Mouse (Mus musculus) lung, embryonic 14.5 days (tissue): Measurements from ENCODE around the gene Slc6a15. TPM values are rescaled to one million over a fixed set of nuclear protein-coding genes. Genes with fewer than 3 reads are reported as not detected.

Experiments
- ATAC-seq: fragments of 200-750 bp; cut with Nextera tagmentation; 2 replicates; pipeline ENCODE4 v1.8.0; 2017; ENCODE audit warnings: mild to moderate bottlenecking, moderate TSS enrichment, moderate library complexity; ENCODE audit not compliant: insufficient read depth
- DNase-seq: peaks from one replicate; pipeline ENCODE4 v3.0.0-alpha.2; 2015
- H3K27ac ChIP-seq: fragments of 300-500 bp; sonication (generic); 2 replicates; pipeline ENCODE4 v1.5.1; 2014; ENCODE audit warnings: low read depth, mild to moderate bottlenecking, moderate library complexity
- H3K27me3 ChIP-seq: fragments of 300-500 bp; sonication (generic); 2 replicates; pipeline ENCODE4 v1.6.1; 2014; ENCODE audit warnings: low read length, control low read depth; ENCODE audit not compliant: insufficient read depth
- H3K36me3 ChIP-seq: fragments of 300-500 bp; sonication (generic); 2 replicates; pipeline ENCODE4 v1.6.1; 2014; ENCODE audit warnings: control low read depth; ENCODE audit not compliant: insufficient read depth
- H3K4me1 ChIP-seq: fragments of 300-500 bp; sonication (generic); 2 replicates; pipeline ENCODE4 v1.6.1; 2014; ENCODE audit warnings: antibody characterized with exemption, control low read depth; ENCODE audit not compliant: insufficient read depth
- H3K4me2 ChIP-seq: fragments of 300-500 bp; sonication (generic); 2 replicates; pipeline ENCODE4 v1.6.1; 2014; ENCODE audit warnings: mild to moderate bottlenecking
- H3K4me3 ChIP-seq: fragments of 300-500 bp; sonication (generic); 2 replicates; pipeline ENCODE4 v1.5.1; 2014; ENCODE audit warnings: low read depth, low read length
- H3K9ac ChIP-seq: fragments of 300-500 bp; sonication (generic); 2 replicates; pipeline ENCODE4 v1.6.1; 2014
- H3K9me3 ChIP-seq: fragments of 300-500 bp; sonication (generic); 2 replicates; pipeline ENCODE4 v1.6.1; 2016; ENCODE audit warnings: low read depth, low read length, control low read depth
- CTCF ChIP-seq: IDR thresholded peaks from 2 replicates; pipeline ENCODE4 v1.5.1; 2016; ENCODE audit warnings: antibody characterized with exemption, low read depth
- WGBS: fragments of 180-500 bp; shearing (Covaris S2); extraction: QIAGEN DNeasy Blood & Tissue Kit; methylation state at CpG from one replicate; pipeline ENCODE4 v1.1.7; 2014; 5-methylcytosine and 5-hydroxymethylcytosine counted together
- polyA plus RNA-seq: library from polyadenylated mRNA; unstranded; fragments of >200 nt; fragmentation: Nextera tagmentation; extraction: Ambion mirVana; gene quantifications from 2 replicates; pipeline ENCODE4 v1.2.1, GENCODE M21; 2014

Gene Slc6a15
- polyA plus RNA-seq, 1 experiment from 2014 or later: 0.99 TPM

GRCm38 (mm10) chr10:103369081-103369420 lies 1.5 kb downstream of the Slc6a15 start:
- H3K4me2 ChIP-seq: peak overlapping the region; percentile 74
- peak overlapping the region; percentile 10 for H3K9ac ChIP-seq
- 0 out of 2 replicates have a peak, but pooled peaks cover 3% of the 10 kb centered on the region for H3K4me1 ChIP-seq
- DNase-seq (peak; percentile 87), ATAC-seq (peak; percentile 92)
- H3K36me3 ChIP-seq: no peaks in the 10 kb centered on the region
- no peaks in the 10 kb centered on the region for H3K9me3 ChIP-seq
- no peak overlapping the region for H3K27ac ChIP-seq
- peak overlapping the region; percentile 47 for H3K4me3 ChIP-seq
- H3K27me3 ChIP-seq: no peaks in the 10 kb centered on the region
- WGBS: under 1% methylated on average over 8 of the region's 8 CpGs
- no peak for TF ChIP-seq CTCF

GRCm38 (mm10) chr10:103402171-103402570 lies 34.6 kb downstream of the Slc6a15 start:
- WGBS: 18% methylated on average over 4 of the region's 4 CpGs
- no peak overlapping the region for H3K27ac ChIP-seq
- TF ChIP-seq CTCF: peak; percentile 72
- ATAC-seq (no peak), DNase-seq (peak; percentile 84)
- no peaks in the 10 kb centered on the region for H3K4me1 ChIP-seq
- no peaks in the 10 kb centered on the region for H3K36me3 ChIP-seq
- no peak overlapping the region for H3K4me3 ChIP-seq
- H3K9me3 ChIP-seq: no peaks in the 10 kb centered on the region
- no peaks in the 10 kb centered on the region for H3K27me3 ChIP-seq
- H3K4me2 ChIP-seq: no peak overlapping the region
- no peak overlapping the region for H3K9ac ChIP-seq

- WGBS: 47% methylated on average over 1 of the region's 1 CpGs
- H3K9ac ChIP-seq: no peak overlapping the region
- no peak overlapping the region for H3K4me3 ChIP-seq
- peak; percentile 23; the same call in 1 of the 2 replicates for TF ChIP-seq CTCF
- DNase-seq (peak; percentile 48), ATAC-seq (no peak)
- no peaks in the 10 kb centered on the region for H3K9me3 ChIP-seq
- no peaks in the 10 kb centered on the region for H3K27me3 ChIP-seq
- H3K4me1 ChIP-seq: no peaks in the 10 kb centered on the region
- H3K36me3 ChIP-seq: no peaks in the 10 kb centered on the region
- H3K27ac ChIP-seq: no peak overlapping the region
- no peak overlapping the region for H3K4me2 ChIP-seq
Measured at GRCm38 (mm10) chr10:103427717-103428116, 60.1 kb downstream of the Slc6a15 start.

- Histone ChIP-seq H3K4me2 (no peak overlapping the region), H3K4me1 (no peaks in the 10 kb centered on the region), H3K27ac (no peak overlapping the region), H3K36me3 (no peaks in the 10 kb centered on the region), H3K9me3 (no peaks in the 10 kb centered on the region), H3K9ac (no peak overlapping the region), H3K27me3 (no peaks in the 10 kb centered on the region), H3K4me3 (no peak overlapping the region)
- ATAC-seq (peak; percentile 21; the same call in 1 of the 2 replicates), DNase-seq (no peak)
- WGBS: 81% methylated on average over 2 of the region's 2 CpGs
- no peak for TF ChIP-seq CTCF
Measured at GRCm38 (mm10) chr10:103442588-103442987, 75.0 kb downstream of the Slc6a15 start.

- TF ChIP-seq CTCF: peak; percentile 76
- Histone ChIP-seq H3K9ac (no peak overlapping the region), H3K27ac (no peak overlapping the region), H3K4me2 (no peak overlapping the region), H3K9me3 (no peaks in the 10 kb centered on the region), H3K4me3 (no peak overlapping the region), H3K27me3 (no peaks in the 10 kb centered on the region), H3K4me1 (no peaks in the 10 kb centered on the region), H3K36me3 (no peaks in the 10 kb centered on the region)
- WGBS: 34% methylated on average over 3 of the region's 3 CpGs
- peak; percentile 80 for ATAC-seq
- DNase-seq: peak; percentile 93
Measured at GRCm38 (mm10) chr10:103443070-103443469, 75.5 kb downstream of the Slc6a15 start.

GRCm38 (mm10) chr10:103448340-103448739 lies 80.8 kb downstream of the Slc6a15 start:
- no peaks in the 10 kb centered on the region for H3K36me3 ChIP-seq
- no peak overlapping the region for H3K4me3 ChIP-seq
- ATAC-seq (no peak), DNase-seq (no peak)
- no peak overlapping the region for H3K9ac ChIP-seq
- no peak overlapping the region for H3K4me2 ChIP-seq
- H3K27ac ChIP-seq: no peak overlapping the region
- no peaks in the 10 kb centered on the region for H3K9me3 ChIP-seq
- H3K27me3 ChIP-seq: no peaks in the 10 kb centered on the region
- TF ChIP-seq CTCF: no peak
- 62% methylated on average over 2 of the region's 2 CpGs for WGBS
- no peaks in the 10 kb centered on the region for H3K4me1 ChIP-seq

- H3K27ac ChIP-seq: no peak overlapping the region
- H3K4me2 ChIP-seq: no peak overlapping the region
- H3K36me3 ChIP-seq: no peaks in the 10 kb centered on the region
- TF ChIP-seq CTCF: no peak
- ATAC-seq (no peak), DNase-seq (peak; percentile 44)
- WGBS: 52% methylated on average over 1 of the region's 1 CpGs
- no peaks in the 10 kb centered on the region for H3K9me3 ChIP-seq
- H3K4me1 ChIP-seq: no peaks in the 10 kb centered on the region
- no peak overlapping the region for H3K4me3 ChIP-seq
- no peaks in the 10 kb centered on the region for H3K27me3 ChIP-seq
- no peak overlapping the region for H3K9ac ChIP-seq
Measured at GRCm38 (mm10) chr10:103457896-103458295, 90.3 kb downstream of the Slc6a15 start.

Other genes starting within 250 kb of the Slc6a15 start
- 0.17 and 0.55 TPM in 2 replicates for gene Lrriq1, start 131.5 kb upstream of the Slc6a15 start, polyA plus RNA-seq